Mouse (Mus musculus): ENCODE measurements around the gene Kif1b. TPM values are rescaled to one million over a fixed set of nuclear protein-coding genes. Genes with fewer than 3 reads are reported as not detected.
"Not testable (repeated sequence)": the region's sequence is repeated elsewhere in the genome, so short reads cannot be mapped to it uniquely, and the experiment has no call there.

The Kif1b gene
- polyA plus RNA-seq, 2 experiments, result 3.6 to 4.6 TPM

DNA sequence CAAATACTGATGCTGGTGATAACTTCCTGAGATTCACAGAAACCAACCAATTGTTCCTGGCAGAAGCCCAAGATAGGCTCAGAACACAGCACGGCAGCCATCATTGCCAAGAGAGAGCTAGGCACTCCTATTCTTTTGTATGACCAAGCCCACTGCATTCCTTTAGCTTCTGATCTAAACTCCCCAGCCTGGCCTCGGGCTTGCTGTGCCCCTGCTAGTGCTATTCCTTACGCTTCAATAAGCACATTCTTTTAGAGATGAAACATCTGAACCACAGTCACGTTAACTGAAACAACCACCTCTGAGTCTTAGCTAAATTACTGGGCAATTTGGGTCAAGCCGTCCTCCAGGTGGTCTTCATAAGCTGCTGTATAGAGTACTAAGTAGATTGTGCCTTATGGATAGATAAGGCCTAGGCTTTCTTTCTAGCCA is 87.4 kb downstream of the Kif1b start:
- Histone ChIP-seq H3K27me3 (ENCODE audit: control insufficient read depth, insufficient read depth, low read length) (no peaks in the 10 kb centered on the region), H3K4me3 (ENCODE audit: insufficient read depth in 1 of 2, low read depth in 2 of 2, low read length in 2 of 2) (no peak overlapping the region), H3K36me3 (replicated peaks; ENCODE audit: control insufficient read depth, insufficient read depth, low read depth) (no peaks in the 10 kb centered on the region), H3K4me2 (ENCODE audit: low read depth) (no peak overlapping the region), H3K27ac (no peak overlapping the region), H3K4me1 (replicated peaks; ENCODE audit: control insufficient read depth in 2 of 2, insufficient read depth in 2 of 2, low read length in 1 of 2) (no peaks in the 10 kb centered on the region), H3K9ac (replicated peaks) (no peak overlapping the region), H3K9me3 (ENCODE audit: control insufficient read depth, low read length) (no peaks in the 10 kb centered on the region)
- no peak for TF ChIP-seq CTCF (IDR thresholded peaks at IDR 0.05; ENCODE audit: low read depth)
- TF ChIP-seq EP300 (IDR thresholded peaks at IDR 0.05; ENCODE audit: low read depth), result no peak
- ATAC-seq (ENCODE audit: insufficient read depth) (no peak), DNase-seq (ENCODE audit: low read depth in 3 of 3, low spot score in 3 of 3) (no peak)
- WGBS (ENCODE audit: insufficient replicate concordance), result 65% methylated on average over 5 of the region's 5 CpGs

- TF ChIP-seq EP300 (IDR thresholded peaks at IDR 0.05; ENCODE audit: low read depth), result no peak
- TF ChIP-seq CTCF (IDR thresholded peaks at IDR 0.05; ENCODE audit: low read depth), result no peak
Measured at GRCm38 (mm10) chr4:149219401-149220041, 88.0 kb downstream of the Kif1b start.

GRCm38 (mm10) chr4:149218476-149218875 is 89.0 kb downstream of the Kif1b start:
- ATAC-seq (ENCODE audit: insufficient read depth) (no peak), DNase-seq (ENCODE audit: low read depth in 3 of 3, low spot score in 3 of 3) (no peak)
- WGBS (ENCODE audit: insufficient replicate concordance), result 66% methylated on average over 5 of the region's 5 CpGs
- TF ChIP-seq CTCF (IDR thresholded peaks at IDR 0.05; ENCODE audit: low read depth) (no peak), EP300 (IDR thresholded peaks at IDR 0.05; ENCODE audit: low read depth) (no peak)
- Histone ChIP-seq H3K4me3 (ENCODE audit: insufficient read depth in 1 of 2, low read depth in 2 of 2, low read length in 2 of 2) (no peak overlapping the region), H3K9ac (replicated peaks) (no peak overlapping the region), H3K27ac (no peak overlapping the region), H3K9me3 (ENCODE audit: control insufficient read depth, low read length) (no peaks in the 10 kb centered on the region), H3K27me3 (ENCODE audit: control insufficient read depth, insufficient read depth, low read length) (no peaks in the 10 kb centered on the region), H3K4me1 (replicated peaks; ENCODE audit: control insufficient read depth in 2 of 2, insufficient read depth in 2 of 2, low read length in 1 of 2) (no peaks in the 10 kb centered on the region), H3K4me2 (ENCODE audit: low read depth) (no peak overlapping the region), H3K36me3 (replicated peaks; ENCODE audit: control insufficient read depth, insufficient read depth, low read depth) (no peaks in the 10 kb centered on the region)

More at GRCm38 (mm10) chr4:149219401-149220041, 88.0 kb downstream of the Kif1b start:
- no peak overlapping the region for H3K27ac ChIP-seq
- WGBS (ENCODE audit: insufficient replicate concordance), result 77% methylated on average over 12 of the region's 12 CpGs
- DNase-seq (ENCODE audit: low read depth in 3 of 3, low spot score in 3 of 3), result no peak
- no peak overlapping the region for H3K4me2 ChIP-seq (ENCODE audit: low read depth)
- H3K4me1 ChIP-seq (replicated peaks; ENCODE audit: control insufficient read depth in 2 of 2, insufficient read depth in 2 of 2, low read length in 1 of 2), result no peaks in the 10 kb centered on the region
- H3K4me3 ChIP-seq (ENCODE audit: insufficient read depth in 1 of 2, low read depth in 2 of 2, low read length in 2 of 2), result no peak overlapping the region
- H3K27me3 ChIP-seq (ENCODE audit: control insufficient read depth, insufficient read depth, low read length), result no peaks in the 10 kb centered on the region
- H3K9me3 ChIP-seq (ENCODE audit: control insufficient read depth, low read length), result no peaks in the 10 kb centered on the region
- H3K36me3 ChIP-seq (replicated peaks; ENCODE audit: control insufficient read depth, insufficient read depth, low read depth), result no peaks in the 10 kb centered on the region
- ATAC-seq (ENCODE audit: insufficient read depth), result no peak
- no peak overlapping the region for H3K9ac ChIP-seq (replicated peaks)

GRCm38 (mm10) chr4:149215982-149216381 is 91.5 kb downstream of the Kif1b start:
- 77% methylated on average over 9 of the region's 9 CpGs for WGBS (ENCODE audit: insufficient replicate concordance)
- no peak overlapping the region for H3K4me3 ChIP-seq (ENCODE audit: insufficient read depth in 1 of 2, low read depth in 2 of 2, low read length in 2 of 2)

DNA sequence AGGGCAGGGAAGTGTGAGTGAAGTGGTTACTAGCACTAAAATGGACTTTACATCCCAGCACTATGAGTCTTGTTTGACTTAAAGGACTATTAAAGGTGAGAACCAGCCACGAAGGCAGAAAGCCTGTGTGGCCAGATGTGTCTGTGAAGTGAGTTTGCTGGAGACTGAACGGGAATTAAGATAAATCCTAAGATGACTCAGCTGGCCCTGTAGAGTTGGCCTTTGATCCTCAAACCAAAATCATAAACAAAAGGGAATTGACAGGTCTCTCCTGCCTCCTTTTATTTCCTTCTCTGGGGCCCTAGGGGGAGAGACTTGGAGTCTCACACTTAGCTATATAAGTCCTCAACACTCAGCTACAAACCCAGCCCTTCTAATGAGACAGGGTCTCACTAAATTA is 92.1 kb downstream of the Kif1b start:
- no peak overlapping the region for H3K4me3 ChIP-seq (ENCODE audit: insufficient read depth in 1 of 2, low read depth in 2 of 2, low read length in 2 of 2)
- H3K4me2 ChIP-seq (ENCODE audit: low read depth), result no peak overlapping the region
- no peaks in the 10 kb centered on the region for H3K27me3 ChIP-seq (ENCODE audit: control insufficient read depth, insufficient read depth, low read length)
- H3K36me3 ChIP-seq (replicated peaks; ENCODE audit: control insufficient read depth, insufficient read depth, low read depth), result no peaks in the 10 kb centered on the region; the same call in 1 of the 2 replicates
- no peak for DNase-seq (ENCODE audit: low read depth in 3 of 3, low spot score in 3 of 3)
- no peak for ATAC-seq (ENCODE audit: insufficient read depth)
- H3K27ac ChIP-seq, result no peak overlapping the region
- TF ChIP-seq CTCF (IDR thresholded peaks at IDR 0.05; ENCODE audit: low read depth), result no peak
- no peak for TF ChIP-seq EP300 (IDR thresholded peaks at IDR 0.05; ENCODE audit: low read depth)
- H3K9ac ChIP-seq (replicated peaks), result no peak overlapping the region
- H3K4me1 ChIP-seq (replicated peaks; ENCODE audit: control insufficient read depth in 2 of 2, insufficient read depth in 2 of 2, low read length in 1 of 2), result no peaks in the 10 kb centered on the region
- H3K9me3 ChIP-seq (ENCODE audit: control insufficient read depth, low read length), result no peaks in the 10 kb centered on the region
- WGBS (ENCODE audit: insufficient replicate concordance), result 43% methylated on average over 2 of the region's 2 CpGs

More at GRCm38 (mm10) chr4:149215982-149216381, 91.5 kb downstream of the Kif1b start:
- Histone ChIP-seq H3K4me1 (replicated peaks; ENCODE audit: control insufficient read depth in 2 of 2, insufficient read depth in 2 of 2, low read length in 1 of 2) (no peaks in the 10 kb centered on the region), H3K9ac (replicated peaks) (no peak overlapping the region), H3K27ac (no peak overlapping the region), H3K9me3 (ENCODE audit: control insufficient read depth, low read length) (no peaks in the 10 kb centered on the region), H3K36me3 (replicated peaks; ENCODE audit: control insufficient read depth, insufficient read depth, low read depth) (no peaks in the 10 kb centered on the region; the same call in 1 of the 2 replicates), H3K4me2 (ENCODE audit: low read depth) (no peak overlapping the region), H3K27me3 (ENCODE audit: control insufficient read depth, insufficient read depth, low read length) (no peaks in the 10 kb centered on the region)
- TF ChIP-seq EP300 (IDR thresholded peaks at IDR 0.05; ENCODE audit: low read depth) (no peak), CTCF (IDR thresholded peaks at IDR 0.05; ENCODE audit: low read depth) (no peak)
- DNase-seq (ENCODE audit: low read depth in 3 of 3, low spot score in 3 of 3) (no peak), ATAC-seq (ENCODE audit: insufficient read depth) (no peak)

- not testable (repeated sequence) for ATAC-seq (ENCODE audit: insufficient read depth); DNase-seq (ENCODE audit: low read depth in 3 of 3, low spot score in 3 of 3); H3K27me3 ChIP-seq (ENCODE audit: control insufficient read depth, insufficient read depth, low read length); H3K4me1 ChIP-seq (replicated peaks; ENCODE audit: control insufficient read depth in 2 of 2, insufficient read depth in 2 of 2, low read length in 1 of 2); H3K9me3 ChIP-seq (ENCODE audit: control insufficient read depth, low read length); H3K4me3 ChIP-seq (ENCODE audit: insufficient read depth in 1 of 2, low read depth in 2 of 2, low read length in 2 of 2); H3K36me3 ChIP-seq (replicated peaks; ENCODE audit: control insufficient read depth, insufficient read depth, low read depth); H3K27ac ChIP-seq; H3K9ac ChIP-seq (replicated peaks); H3K4me2 ChIP-seq (ENCODE audit: low read depth)
- WGBS (ENCODE audit: insufficient replicate concordance), result 82% methylated on average over 2 of the region's 2 CpGs
Measured at GRCm38 (mm10) chr4:149214468-149214867, 93.0 kb downstream of the Kif1b start.

Measured in liver, embryonic 14.5 days (tissue).